In genomic region chr17:27181666-27182065, GRCm38 (mm10) we compare ENCODE assay signal across 9 mouse cellular contexts. TPM values are rescaled to one million over a fixed set of nuclear protein-coding genes. Genes with fewer than 3 reads are reported as not detected.
DNase-seq lines count a peak whose midpoint lies in the region; ATAC-seq lines count a peak whose summit lies in the region.
"Had no signal": no experiment of that assay in that cellular context is flagged by ENCODE, and none has a peak within 500 bp of the region (broad histone marks: within the 10 kb centered on the region; RNA-seq: fewer than 3 reads in every experiment).

No protein-coding gene starts in this region.

- 27% methylated on average over 3 of the region's 3 CpGs for WGBS in neural tube, embryonic 11.5 days
- 35% methylated on average over 3 of the region's 3 CpGs for WGBS in neural tube, embryonic 15.5 days
- WGBS in embryonic facial prominence, embryonic 15.5 days, result 33% methylated on average over 3 of the region's 3 CpGs

- H3K9me3 ChIP-seq in neural tube, embryonic 11.5 days (ENCODE audit: control insufficient read depth, low read length), result no peaks in the 10 kb centered on the region
- H3K9me3 ChIP-seq in neural tube, embryonic 15.5 days (replicated peaks), result no peaks in the 10 kb centered on the region
- H3K9me3 ChIP-seq in embryonic facial prominence, embryonic 15.5 days (replicated peaks), result no peaks in the 10 kb centered on the region
- H3K9me3 ChIP-seq: limb, embryonic 13.5 days had no signal

- H3K4me1 ChIP-seq in neural tube, embryonic 11.5 days (ENCODE audit: control insufficient read depth, insufficient read depth, low read length), result 0 out of 2 replicates have a peak, but pooled peaks cover under 1% of the 10 kb centered on the region
- H3K4me1 ChIP-seq in neural tube, embryonic 15.5 days, result peaks cover 4% of the 10 kb centered on the region; the same call in 1 of the 2 replicates
- peaks cover 17% of the 10 kb centered on the region for H3K4me1 ChIP-seq in embryonic facial prominence, embryonic 15.5 days

- H3K4me3 ChIP-seq in neural tube, embryonic 11.5 days (ENCODE audit: low read depth, low read length), result no peak overlapping the region
- H3K4me3 ChIP-seq in neural tube, embryonic 15.5 days (replicated peaks), result no peak overlapping the region
- no peak overlapping the region for H3K4me3 ChIP-seq in embryonic facial prominence, embryonic 15.5 days (replicated peaks)
- H3K4me3 ChIP-seq: limb, embryonic 13.5 days had no signal

- no peaks in the 10 kb centered on the region for H3K36me3 ChIP-seq in neural tube, embryonic 11.5 days (ENCODE audit: control insufficient read depth, insufficient read depth, low read length)
- no peaks in the 10 kb centered on the region for H3K36me3 ChIP-seq in neural tube, embryonic 15.5 days
- no peaks in the 10 kb centered on the region for H3K36me3 ChIP-seq in embryonic facial prominence, embryonic 15.5 days
- H3K36me3 ChIP-seq: limb, embryonic 13.5 days had no signal

- no peak overlapping the region for H3K9ac ChIP-seq in neural tube, embryonic 11.5 days (ENCODE audit: low read length)
- no peak overlapping the region for H3K9ac ChIP-seq in neural tube, embryonic 15.5 days (replicated peaks)
- no peak overlapping the region for H3K9ac ChIP-seq in embryonic facial prominence, embryonic 15.5 days
- H3K9ac ChIP-seq: limb, embryonic 13.5 days had no signal

- no peak overlapping the region for H3K4me2 ChIP-seq in neural tube, embryonic 11.5 days (ENCODE audit: low read depth)
- H3K4me2 ChIP-seq in neural tube, embryonic 15.5 days, result no peak overlapping the region
- no peak overlapping the region for H3K4me2 ChIP-seq in embryonic facial prominence, embryonic 15.5 days (replicated peaks)
- H3K4me2 ChIP-seq: limb, embryonic 13.5 days had no signal

- ATAC-seq in neural tube, embryonic 11.5 days (ENCODE audit: insufficient read depth, low FRiP score, low TSS enrichment), result no peak
- no peak for ATAC-seq in neural tube, embryonic 15.5 days (ENCODE audit: low FRiP score)
- ATAC-seq in embryonic facial prominence, embryonic 15.5 days (ENCODE audit: insufficient number of reproducible peaks, low FRiP score, low TSS enrichment, low read depth), result peak; percentile 32; the same call in 1 of the 2 replicates
- peak; percentile 74 for ATAC-seq in monocyte, adult 5-6 weeks (replicated peaks; ENCODE audit: insufficient number of reproducible peaks, low FRiP score, low TSS enrichment, poor library complexity, severe bottlenecking)
- no peak for ATAC-seq in erythroblast, adult 5-6 weeks (replicated peaks; ENCODE audit: low FRiP score, poor library complexity, severe bottlenecking)

- DNase-seq in neural tube, embryonic 11.5 days (ENCODE audit: low spot score), result peak; percentile 33
- DNase-seq in kidney, postnatal 10 days, result peak; percentile 70
- no peak for DNase-seq in frontal cortex, postnatal 25 days (ENCODE audit: low spot score in 2 of 2)
- no peak for DNase-seq in ovary, postnatal 14 days (ENCODE audit: low spot score)

- no peak overlapping the region for H3K27ac ChIP-seq in neural tube, embryonic 11.5 days (ENCODE audit: low read depth, low read length)
- no peak overlapping the region for H3K27ac ChIP-seq in neural tube, embryonic 15.5 days (replicated peaks)
- H3K27ac ChIP-seq in embryonic facial prominence, embryonic 15.5 days (replicated peaks), result no peak overlapping the region
- H3K27ac ChIP-seq: limb, embryonic 13.5 days had no signal

- no peaks in the 10 kb centered on the region for H3K27me3 ChIP-seq in neural tube, embryonic 11.5 days (ENCODE audit: control insufficient read depth, insufficient read depth, low read length)
- no peaks in the 10 kb centered on the region for H3K27me3 ChIP-seq in neural tube, embryonic 15.5 days (replicated peaks)
- no peaks in the 10 kb centered on the region for H3K27me3 ChIP-seq in embryonic facial prominence, embryonic 15.5 days
- H3K27me3 ChIP-seq: limb, embryonic 13.5 days had no signal

RNA-seq across cellular contexts. Expression of gene Ip6k3, which starts 14.1 kb away (rescaled TPM):
- 0.25 and 0.26 TPM in 2 replicates for polyA plus RNA-seq in neural tube, embryonic 11.5 days (2014; fragmentation: Nextera tagmentation; extraction: Ambion mirVana)
- 0.23 and 0.40 TPM in 2 replicates for polyA plus RNA-seq in neural tube, embryonic 15.5 days (2015; fragmentation: Nextera tagmentation; extraction: Ambion mirVana)
- 0.81 and 0.91 TPM in 2 replicates for polyA plus RNA-seq in embryonic facial prominence, embryonic 15.5 days (2015; fragmentation: Nextera tagmentation; extraction: Ambion mirVana)
- total RNA-seq in monocyte, adult 5-6 weeks (2017), result 5.4 to 8.6 TPM (median 7.0 TPM) in 3 replicates
- total RNA-seq in erythroblast, adult 5-6 weeks (2015; ENCODE audit: low replicate concordance), result not detected in 2 replicates
- total RNA-seq in erythroblast, adult 5-6 weeks (2017; ENCODE audit: low replicate concordance), result not detected in 2 replicates

RNA-seq across cellular contexts. Expression of gene Lemd2, which starts 22.6 kb away (rescaled TPM):
- 15.9 and 17.9 TPM in 2 replicates for polyA plus RNA-seq in neural tube, embryonic 11.5 days (2014; fragmentation: Nextera tagmentation; extraction: Ambion mirVana)
- polyA plus RNA-seq in neural tube, embryonic 15.5 days (2015; fragmentation: Nextera tagmentation; extraction: Ambion mirVana), result 16.9 and 19.7 TPM in 2 replicates
- polyA plus RNA-seq in embryonic facial prominence, embryonic 15.5 days (2015; fragmentation: Nextera tagmentation; extraction: Ambion mirVana), result 17.3 and 18.7 TPM in 2 replicates
- total RNA-seq in monocyte, adult 5-6 weeks (2017), result 54.3 to 81.1 TPM (median 78.5 TPM) in 3 replicates
- 2.7 and 5.4 TPM in 2 replicates for total RNA-seq in erythroblast, adult 5-6 weeks (2015; ENCODE audit: low replicate concordance)
- 12.9 and 13.5 TPM in 2 replicates for total RNA-seq in erythroblast, adult 5-6 weeks (2017; ENCODE audit: low replicate concordance)

RNA-seq across cellular contexts. Expression of gene Uqcc2, which starts 48.0 kb away (rescaled TPM):
- 345 and 346 TPM in 2 replicates for polyA plus RNA-seq in neural tube, embryonic 11.5 days (2014; fragmentation: Nextera tagmentation; extraction: Ambion mirVana)
- 349 and 390 TPM in 2 replicates for polyA plus RNA-seq in neural tube, embryonic 15.5 days (2015; fragmentation: Nextera tagmentation; extraction: Ambion mirVana)
- 301 and 312 TPM in 2 replicates for polyA plus RNA-seq in embryonic facial prominence, embryonic 15.5 days (2015; fragmentation: Nextera tagmentation; extraction: Ambion mirVana)
- 79.3 to 105 TPM (median 82.5 TPM) in 3 replicates for total RNA-seq in monocyte, adult 5-6 weeks (2017)
- total RNA-seq in erythroblast, adult 5-6 weeks (2015; ENCODE audit: low replicate concordance), result 37.1 and 39.7 TPM in 2 replicates
- 19.8 and 25.6 TPM in 2 replicates for total RNA-seq in erythroblast, adult 5-6 weeks (2017; ENCODE audit: low replicate concordance)

Comparison
In these comparisons a context has a peak if more than half of its experiments do, and no peak if none do; other contexts are left out.
1. ATAC-seq: peak in embryonic facial prominence, embryonic 15.5 days (single experiment) and monocyte, adult 5-6 weeks (single experiment); none in neural tube, embryonic 11.5 days (single experiment), neural tube, embryonic 15.5 days (single experiment) and erythroblast, adult 5-6 weeks (single experiment).
2. DNase-seq: peak in neural tube, embryonic 11.5 days (single experiment) and kidney, postnatal 10 days (single experiment); none in frontal cortex, postnatal 25 days (0 of 2) and ovary, postnatal 14 days (single experiment).